Mouse (Mus musculus) bone marrow, adult 2 months (tissue): ENCODE measurements around the gene Sik3.

Source experiments
- CTCF ChIP-seq: fragments of 200-500 bp; IDR thresholded peaks from 2 replicates; pipeline ENCODE4 v1.5.1; 2011; ENCODE audit warnings: low read length, control low read depth; ENCODE audit not compliant: control insufficient read depth, insufficient read depth
- POLR2A ChIP-seq: fragments of 200-500 bp; IDR thresholded peaks from 2 replicates; pipeline ENCODE4 v1.6.1; 2011; ENCODE audit warnings: low read depth, mild to moderate bottlenecking, control low read depth, low read length, borderline replicate concordance; ENCODE audit not compliant: control insufficient read depth

GRCm38 (mm10) chr9:46216744-46217470 lies 204.3 kb downstream of the Sik3 start:
- TF ChIP-seq CTCF (no peak), POLR2A (no peak)
